Mouse (Mus musculus) forebrain, embryonic 11.5 days (tissue): ENCODE data around the gene Gm49510. TPM values are rescaled to one million over a fixed set of nuclear protein-coding genes. Genes with fewer than 3 reads are reported as not detected.

Experiments used
- ATAC-seq: fragments of 200-750 bp; cut with Nextera tagmentation; replicated peaks from 2 replicates; pipeline ENCODE4 v1.8.0; 2017; ENCODE audit warnings: moderate TSS enrichment; ENCODE audit not compliant: low FRiP score
- DNase-seq: peaks from one replicate; pipeline ENCODE4 v3.0.0-alpha.2; 2017; ENCODE audit warnings: low spot score
- H3K27ac ChIP-seq: fragments of 300-500 bp; sonication (generic); 2 replicates; pipeline ENCODE4 v1.5.1; 2014; ENCODE audit warnings: low read depth, low read length
- H3K27me3 ChIP-seq: fragments of 300-500 bp; sonication (generic); 2 replicates; pipeline ENCODE4 v1.6.1; 2014; ENCODE audit warnings: mild to moderate bottlenecking, low read length, mixed read lengths; ENCODE audit not compliant: control insufficient read depth, insufficient read depth
- H3K36me3 ChIP-seq: fragments of 300-500 bp; sonication (generic); 2 replicates; pipeline ENCODE4 v1.6.1; 2014; ENCODE audit warnings: mild to moderate bottlenecking, low read length, moderate library complexity, mixed read lengths; ENCODE audit not compliant: control insufficient read depth, insufficient read depth
- H3K4me1 ChIP-seq: fragments of 300-500 bp; sonication (generic); replicated peaks from 2 replicates; pipeline ENCODE4 v1.6.1; 2014; ENCODE audit warnings: low read length, mixed read lengths; ENCODE audit not compliant: control insufficient read depth, insufficient read depth
- H3K4me2 ChIP-seq: fragments of 300-500 bp; sonication (generic); 2 replicates; pipeline ENCODE4 v1.6.1; 2014; ENCODE audit warnings: low read depth, mild to moderate bottlenecking, low read length, moderate library complexity, mixed read lengths; ENCODE audit not compliant: severe bottlenecking
- H3K4me3 ChIP-seq: fragments of 300-500 bp; sonication (generic); 2 replicates; pipeline ENCODE4 v1.5.1; 2014; ENCODE audit warnings: low read depth, low read length
- H3K9ac ChIP-seq: fragments of 300-500 bp; sonication (generic); 2 replicates; pipeline ENCODE4 v1.6.1; 2014; ENCODE audit warnings: low read length
- H3K9me3 ChIP-seq: fragments of 300-500 bp; sonication (generic); 2 replicates; pipeline ENCODE4 v1.6.1; 2016; ENCODE audit warnings: low read length, mixed read lengths; ENCODE audit not compliant: control insufficient read depth
- WGBS: fragments of 180-500 bp; shearing (Covaris S2); extraction: QIAGEN DNeasy Blood & Tissue Kit; methylation state at CpG from one replicate; pipeline ENCODE4 v1.1.7; 2014; 5-methylcytosine and 5-hydroxymethylcytosine counted together
- polyA plus RNA-seq: library from polyadenylated mRNA; unstranded; fragments of >200 nt; fragmentation: Nextera tagmentation; extraction: Ambion mirVana; gene quantifications from 2 replicates; pipeline ENCODE4 v1.2.1, GENCODE M21; 2014

The Gm49510 gene
- polyA plus RNA-seq, 1 experiment from 2014 or later: 0.13 TPM

DNA sequence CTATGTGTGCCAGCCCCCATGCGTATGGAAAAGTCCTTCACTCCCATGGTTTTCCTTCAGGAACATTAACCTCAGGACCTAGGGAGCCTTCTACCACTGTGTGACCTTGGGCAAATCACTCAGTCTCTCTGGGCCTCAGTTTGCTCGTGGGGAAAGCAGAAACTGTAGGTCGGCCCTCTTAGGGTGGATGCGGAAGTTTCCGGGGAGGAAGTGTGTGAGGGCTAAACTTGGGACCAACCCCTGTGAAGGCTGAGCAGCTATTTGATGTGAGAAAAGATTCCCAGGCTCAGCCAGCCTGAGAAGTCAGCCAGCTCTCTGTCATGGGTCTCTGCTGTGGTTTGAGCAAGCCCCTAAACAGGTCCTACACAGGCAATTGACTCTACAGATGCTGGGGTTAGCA is 37.2 kb upstream of the Gm49510 start:
- Histone ChIP-seq H3K4me1 (no peaks in the 10 kb centered on the region), H3K27me3 (no peaks in the 10 kb centered on the region), H3K4me2 (no peak overlapping the region), H3K9me3 (no peaks in the 10 kb centered on the region), H3K36me3 (no peaks in the 10 kb centered on the region), H3K9ac (no peak overlapping the region), H3K4me3 (no peak overlapping the region), H3K27ac (no peak overlapping the region)
- ATAC-seq (no peak), DNase-seq (no peak)
- 91% methylated on average over 5 of the region's 5 CpGs for WGBS

DNA sequence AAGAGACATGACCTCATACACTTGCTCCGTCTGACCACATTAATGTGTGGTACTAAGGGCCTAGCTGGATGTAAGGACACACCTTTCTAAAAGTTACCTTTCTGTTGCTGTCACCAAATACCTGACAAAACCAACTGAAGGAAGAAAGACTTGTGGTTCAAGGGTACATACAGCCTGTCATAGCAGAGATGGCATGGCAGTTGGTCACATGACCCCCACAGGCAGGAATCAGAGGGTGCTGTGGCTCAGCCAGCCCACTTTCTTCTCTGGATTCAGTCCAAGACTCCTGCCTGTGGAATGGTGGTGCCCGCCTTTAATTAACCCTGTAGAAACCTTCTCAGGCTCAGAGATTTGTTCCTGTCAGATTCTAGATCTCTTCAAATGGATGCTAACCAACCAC is 36.3 kb upstream of the Gm49510 start:
- no peaks in the 10 kb centered on the region for H3K9me3 ChIP-seq
- H3K4me3 ChIP-seq: no peak overlapping the region
- WGBS: 85% methylated on average over 2 of the region's 2 CpGs
- ATAC-seq: no peak
- H3K27me3 ChIP-seq: no peaks in the 10 kb centered on the region
- H3K27ac ChIP-seq: no peak overlapping the region
- DNase-seq: no peak
- no peak overlapping the region for H3K9ac ChIP-seq
- H3K4me1 ChIP-seq: no peaks in the 10 kb centered on the region
- H3K36me3 ChIP-seq: no peaks in the 10 kb centered on the region
- H3K4me2 ChIP-seq: no peak overlapping the region

DNA sequence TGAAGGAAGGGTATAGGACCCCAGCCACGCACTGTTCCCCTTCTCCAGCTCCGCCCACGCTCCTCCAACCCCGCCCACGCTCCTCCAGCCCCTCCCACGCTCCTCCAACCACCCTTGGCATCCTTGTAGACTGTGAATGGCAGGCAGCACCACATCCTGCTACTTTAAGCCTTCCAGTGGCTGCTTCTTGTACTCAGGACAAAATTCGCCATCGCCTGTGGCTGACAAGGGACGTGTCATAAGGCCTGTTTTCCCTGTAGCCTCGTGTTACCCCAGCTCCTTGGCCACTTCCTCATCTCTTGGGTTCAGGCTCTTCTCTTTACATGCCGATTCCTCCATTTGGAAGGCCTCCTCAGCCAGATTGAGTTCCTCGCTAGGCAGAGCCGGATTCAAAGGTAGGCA is 35.6 kb upstream of the Gm49510 start:
- Histone ChIP-seq H3K9me3 (no peaks in the 10 kb centered on the region), H3K4me3 (no peak overlapping the region), H3K9ac (no peak overlapping the region), H3K27ac (no peak overlapping the region), H3K36me3 (no peaks in the 10 kb centered on the region), H3K27me3 (no peaks in the 10 kb centered on the region), H3K4me2 (no peak overlapping the region), H3K4me1 (no peaks in the 10 kb centered on the region)
- DNase-seq: no peak
- no peak for ATAC-seq
- WGBS: 37% methylated on average over 13 of the region's 13 CpGs

DNA sequence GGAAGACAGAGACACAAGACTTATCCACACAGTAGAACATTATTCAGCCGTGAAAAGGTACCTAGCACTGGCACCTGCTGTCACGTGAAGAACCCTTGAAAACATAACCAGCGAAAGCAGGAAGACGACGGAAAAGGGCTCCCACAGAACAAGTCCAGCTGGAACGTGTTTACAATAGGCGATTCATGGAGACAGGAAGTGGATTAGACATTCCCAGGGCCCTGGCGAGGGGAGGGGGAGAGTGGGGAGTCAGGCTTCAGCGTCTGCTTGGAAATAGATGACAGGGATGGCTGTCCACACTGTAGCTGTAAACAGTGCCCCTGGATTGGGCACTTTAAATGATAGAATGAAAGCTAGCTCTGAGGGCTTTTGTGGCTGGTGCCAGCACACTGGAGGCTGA is 31.1 kb upstream of the Gm49510 start:
- no peak overlapping the region for H3K9ac ChIP-seq
- 38% methylated on average over 9 of the region's 9 CpGs for WGBS
- no peaks in the 10 kb centered on the region for H3K36me3 ChIP-seq
- DNase-seq: peak; percentile 65
- H3K4me1 ChIP-seq: no peaks in the 10 kb centered on the region
- H3K4me2 ChIP-seq: no peak overlapping the region
- ATAC-seq: peak; percentile 56; the same call in 1 of the 2 replicates
- no peak overlapping the region for H3K4me3 ChIP-seq
- H3K9me3 ChIP-seq: no peaks in the 10 kb centered on the region
- no peaks in the 10 kb centered on the region for H3K27me3 ChIP-seq
- peak overlapping the region; percentile 38; the same call in 1 of the 2 replicates for H3K27ac ChIP-seq

GRCm38 (mm10) chr15:78868826-78869233 is 30.6 kb upstream of the Gm49510 start:
- Histone ChIP-seq H3K4me1 (0 out of 2 replicates have a peak, but pooled peaks cover under 1% of the 10 kb centered on the region), H3K4me2 (no peak overlapping the region), H3K36me3 (no peaks in the 10 kb centered on the region), H3K9me3 (no peaks in the 10 kb centered on the region), H3K9ac (no peak overlapping the region), H3K4me3 (no peak overlapping the region), H3K27me3 (no peaks in the 10 kb centered on the region), H3K27ac (peak overlapping the region; percentile 34; the same call in 1 of the 2 replicates)
- ATAC-seq (0 out of 2 replicates have a peak, but pooled peaks have one; percentile 27), DNase-seq (no peak)
- 48% methylated on average over 7 of the region's 7 CpGs for WGBS

- H3K9me3 ChIP-seq: no peaks in the 10 kb centered on the region
- DNase-seq (peak; percentile 65), ATAC-seq (no peak)
- H3K4me3 ChIP-seq: no peak overlapping the region
- no peak overlapping the region for H3K27ac ChIP-seq
- H3K27me3 ChIP-seq: no peaks in the 10 kb centered on the region
- no peak overlapping the region for H3K4me2 ChIP-seq
- 0 out of 2 replicates have a peak, but pooled peaks cover 2% of the 10 kb centered on the region for H3K4me1 ChIP-seq
- no peak overlapping the region for H3K9ac ChIP-seq
- 31% methylated on average over 6 of the region's 6 CpGs for WGBS
- no peaks in the 10 kb centered on the region for H3K36me3 ChIP-seq
These were observed 29.7 kb upstream of the Gm49510 start for GRCm38 (mm10) chr15:78869775-78870174.

GRCm38 (mm10) chr15:78872021-78872608 is 27.4 kb upstream of the Gm49510 start:
- DNase-seq: no peak
- H3K9ac ChIP-seq: no peak overlapping the region
- no peaks in the 10 kb centered on the region for H3K36me3 ChIP-seq
- H3K27ac ChIP-seq: no peak overlapping the region
- no peak overlapping the region for H3K4me2 ChIP-seq
- no peaks in the 10 kb centered on the region for H3K27me3 ChIP-seq
- no peaks in the 10 kb centered on the region for H3K9me3 ChIP-seq
- ATAC-seq: no peak
- H3K4me3 ChIP-seq: no peak overlapping the region
- H3K4me1 ChIP-seq: peaks cover 6% of the 10 kb centered on the region; the same call in 1 of the 2 replicates
- 66% methylated on average over 5 of the region's 5 CpGs for WGBS

GRCm38 (mm10) chr15:78873803-78874435 is 25.5 kb upstream of the Gm49510 start:
- H3K4me3 ChIP-seq: no peak overlapping the region
- no peak overlapping the region for H3K4me2 ChIP-seq
- WGBS: 53% methylated on average over 13 of the region's 13 CpGs
- DNase-seq (no peak), ATAC-seq (no peak)
- no peaks in the 10 kb centered on the region for H3K9me3 ChIP-seq
- H3K9ac ChIP-seq: peak overlapping the region; percentile 32; the same call in 1 of the 2 replicates
- no peaks in the 10 kb centered on the region for H3K27me3 ChIP-seq
- peaks cover 10% of the 10 kb centered on the region for H3K4me1 ChIP-seq
- no peak overlapping the region for H3K27ac ChIP-seq
- H3K36me3 ChIP-seq: no peaks in the 10 kb centered on the region

DNA sequence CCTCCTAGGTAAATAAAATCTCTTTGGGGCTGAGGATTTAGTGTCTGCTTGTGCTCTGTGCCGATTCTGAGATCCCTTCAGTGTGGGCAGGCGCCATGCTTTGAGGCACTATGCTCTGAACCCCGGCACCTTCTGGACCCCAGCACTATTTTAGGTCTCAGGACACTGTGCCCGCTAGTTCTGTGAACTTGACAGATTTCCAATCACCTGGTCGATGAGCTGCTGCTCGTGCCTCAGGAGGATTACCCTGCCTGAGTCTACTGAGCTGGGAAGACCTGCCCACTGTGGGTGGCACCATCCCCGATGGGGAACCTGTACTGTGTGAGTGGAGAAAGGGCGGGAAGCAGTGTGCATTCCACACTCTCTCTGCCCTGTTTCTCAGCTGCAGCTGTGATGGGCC is 24.5 kb upstream of the Gm49510 start:
- ATAC-seq: no peak
- H3K4me2 ChIP-seq: no peak overlapping the region

More for the DNA sequence above, 24.5 kb upstream of the Gm49510 start:
- no peaks in the 10 kb centered on the region for H3K9me3 ChIP-seq
- WGBS: 76% methylated on average over 8 of the region's 8 CpGs
- no peaks in the 10 kb centered on the region for H3K27me3 ChIP-seq
- no peak overlapping the region for H3K4me3 ChIP-seq
- H3K9ac ChIP-seq: no peak overlapping the region
- H3K27ac ChIP-seq: no peak overlapping the region
- DNase-seq: no peak
- H3K36me3 ChIP-seq: no peaks in the 10 kb centered on the region
- H3K4me1 ChIP-seq: peaks cover 14% of the 10 kb centered on the region
